Mouse (Mus musculus) forebrain, embryonic 13.5 days (tissue): ENCODE results near the gene Gm8765. TPM values are rescaled to one million over a fixed set of nuclear protein-coding genes. Genes with fewer than 3 reads are reported as not detected.
"Not testable (repeated sequence)": the region's sequence is repeated elsewhere in the genome, so short reads cannot be mapped to it uniquely, and the experiment has no call there.

Experiments
- ATAC-seq: fragments of 200-750 bp; cut with Nextera tagmentation; 2 replicates; pipeline ENCODE4 v1.8.0; 2017
- H3K27ac ChIP-seq: fragments of 300-500 bp; sonication (generic); 2 replicates; pipeline ENCODE4 v1.5.1; 2015; ENCODE audit warnings: inconsistent platforms, mild to moderate bottlenecking, moderate library complexity
- H3K27me3 ChIP-seq: fragments of 300-500 bp; sonication (generic); 2 replicates; pipeline ENCODE4 v1.6.1; 2015; ENCODE audit warnings: mild to moderate bottlenecking, inconsistent platforms
- H3K36me3 ChIP-seq: fragments of 300-500 bp; sonication (generic); 2 replicates; pipeline ENCODE4 v1.6.1; 2015; ENCODE audit warnings: mild to moderate bottlenecking, inconsistent platforms; ENCODE audit not compliant: poor library complexity, severe bottlenecking
- H3K4me1 ChIP-seq: fragments of 300-500 bp; sonication (generic); 2 replicates; pipeline ENCODE4 v1.6.1; 2015; ENCODE audit warnings: inconsistent platforms
- H3K4me2 ChIP-seq: fragments of 300-500 bp; sonication (generic); 2 replicates; pipeline ENCODE4 v1.6.1; 2015; ENCODE audit warnings: inconsistent platforms, mild to moderate bottlenecking, moderate library complexity
- H3K4me3 ChIP-seq: fragments of 300-500 bp; sonication (generic); 2 replicates; pipeline ENCODE4 v1.5.1; 2015; ENCODE audit warnings: mild to moderate bottlenecking, inconsistent platforms
- H3K9ac ChIP-seq: fragments of 300-500 bp; sonication (generic); 2 replicates; pipeline ENCODE4 v1.6.1; 2015; ENCODE audit warnings: mild to moderate bottlenecking, inconsistent platforms
- H3K9me3 ChIP-seq: fragments of 300-500 bp; sonication (generic); replicated peaks from 2 replicates; pipeline ENCODE4 v1.6.1; 2016; ENCODE audit warnings: inconsistent platforms
- WGBS: fragments of 180-500 bp; shearing (Covaris S2); methylation state at CpG from one replicate; pipeline ENCODE4 v1.1.7; 2015; 5-methylcytosine and 5-hydroxymethylcytosine counted together
- microRNA-seq: library from miRNA; unstranded; fragments of <30 nt; microRNA quantifications from one replicate; pipeline ENCODE4, GENCODE M21; 2016
- polyA plus RNA-seq: library from polyadenylated mRNA; unstranded; fragments of >200 nt; fragmentation: Nextera tagmentation; extraction: Ambion mirVana; gene quantifications from 2 replicates; pipeline ENCODE4 v1.2.1, GENCODE M21; 2015

The Gm8765 gene
- not detected in 2 replicates for polyA plus RNA-seq

DNA sequence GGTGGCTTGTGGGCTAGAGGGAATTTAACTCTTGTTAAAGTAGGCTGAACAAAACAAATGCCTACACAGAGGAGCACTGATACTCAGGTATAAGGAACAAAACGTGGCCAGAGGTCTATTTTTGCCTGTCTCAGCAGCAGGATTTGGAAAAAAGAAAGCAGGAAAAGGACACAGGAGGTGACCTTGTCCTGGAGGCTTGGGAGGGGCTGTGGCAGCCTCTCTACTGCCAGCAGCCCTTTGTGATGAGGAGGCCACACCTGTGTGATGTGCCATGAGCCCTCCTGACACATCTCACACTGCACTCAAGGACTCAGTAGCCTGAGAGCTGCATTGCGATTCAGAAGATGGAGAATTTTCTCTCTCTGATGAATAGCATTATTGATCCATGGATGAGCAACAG lies at the start of gene Gm8765:
Gm8765 (plus strand) TSS at position 301 of the 400 bp plus-strand sequence.
- not testable (repeated sequence) for H3K4me1 ChIP-seq, H3K4me3 ChIP-seq, H3K27me3 ChIP-seq, H3K27ac ChIP-seq, ATAC-seq, H3K4me2 ChIP-seq, H3K9me3 ChIP-seq, H3K36me3 ChIP-seq, H3K9ac ChIP-seq
- 43% methylated on average over 1 of the region's 2 CpGs for WGBS

DNA sequence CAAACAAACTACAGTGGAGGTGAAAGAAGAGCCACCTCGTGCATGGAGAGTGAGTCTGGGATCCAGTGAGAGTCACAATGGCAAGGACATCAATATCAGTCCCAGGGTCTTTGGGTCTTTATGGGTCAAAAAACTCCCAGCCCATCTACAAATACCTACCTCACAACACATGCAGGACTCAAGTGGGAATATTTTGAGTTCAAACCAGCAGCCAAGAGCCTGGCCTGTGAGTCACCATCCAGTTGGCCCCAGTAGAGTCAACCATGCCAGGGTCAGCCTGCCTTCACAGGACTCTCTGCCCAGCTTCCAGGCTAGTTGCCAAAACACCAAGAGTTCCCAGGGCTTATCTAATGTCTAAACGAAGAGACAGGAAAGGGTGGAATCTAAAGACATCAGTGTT lies 49.3 kb upstream of the Gm8765 start:
- not testable (repeated sequence) for H3K4me1 ChIP-seq, H3K4me2 ChIP-seq, ATAC-seq, H3K4me3 ChIP-seq, H3K27me3 ChIP-seq, H3K36me3 ChIP-seq, H3K27ac ChIP-seq, H3K9me3 ChIP-seq, H3K9ac ChIP-seq
- 83% methylated on average over 2 of the region's 2 CpGs for WGBS

DNA sequence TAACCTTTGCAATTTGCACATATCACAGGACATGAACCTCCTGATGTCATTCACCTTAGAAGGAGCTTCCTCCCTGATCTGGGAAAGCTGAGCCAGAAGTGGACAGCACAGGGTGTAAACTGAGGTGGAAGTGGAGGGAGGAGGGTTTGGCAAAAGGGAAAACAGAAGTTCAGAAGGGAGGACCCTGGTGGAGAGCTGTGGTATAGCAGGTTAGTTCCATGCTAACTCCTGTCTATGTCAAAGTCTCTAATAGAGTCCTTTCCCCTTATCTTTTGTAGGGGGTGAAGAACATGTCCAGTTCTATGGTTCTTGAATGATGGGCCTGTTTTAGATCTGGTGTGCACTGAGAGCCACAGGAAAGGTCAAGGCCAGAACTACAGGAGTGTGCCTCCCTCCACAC lies 52.2 kb downstream of the Gm8765 start:
- H3K27ac ChIP-seq, H3K4me2 ChIP-seq, H3K27me3 ChIP-seq, H3K4me1 ChIP-seq, H3K9ac ChIP-seq, H3K9me3 ChIP-seq, ATAC-seq, H3K4me3 ChIP-seq, H3K36me3 ChIP-seq: not testable (repeated sequence)

DNA sequence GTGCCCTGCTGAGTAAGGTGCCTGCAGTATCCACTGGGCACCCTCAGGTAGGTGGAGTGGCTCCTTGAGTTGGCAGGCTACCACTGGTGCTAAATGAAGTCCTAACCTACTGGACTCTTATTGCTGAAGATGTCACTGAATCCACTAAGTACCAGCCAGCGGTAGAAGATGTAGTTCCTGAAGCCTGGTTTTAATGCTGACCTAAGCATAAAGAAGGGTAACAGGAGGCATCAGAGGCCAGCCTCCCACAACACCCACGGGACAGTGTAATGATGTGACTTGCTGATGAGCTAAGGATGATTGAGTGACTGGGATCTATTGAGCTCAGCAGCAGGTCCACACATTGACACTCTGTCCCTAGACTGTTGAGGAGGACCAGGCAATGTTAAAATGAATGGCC lies 53.6 kb downstream of the Gm8765 start:
- WGBS: 92% methylated on average over 2 of the region's 2 CpGs
- Histone ChIP-seq H3K9me3 (no peaks in the 10 kb centered on the region), H3K4me3 (no peak overlapping the region), H3K36me3 (no peaks in the 10 kb centered on the region), H3K27me3 (no peaks in the 10 kb centered on the region), H3K4me1 (no peaks in the 10 kb centered on the region), H3K9ac (no peak overlapping the region), H3K4me2 (no peak overlapping the region), H3K27ac (no peak overlapping the region)
- no peak for ATAC-seq

DNA sequence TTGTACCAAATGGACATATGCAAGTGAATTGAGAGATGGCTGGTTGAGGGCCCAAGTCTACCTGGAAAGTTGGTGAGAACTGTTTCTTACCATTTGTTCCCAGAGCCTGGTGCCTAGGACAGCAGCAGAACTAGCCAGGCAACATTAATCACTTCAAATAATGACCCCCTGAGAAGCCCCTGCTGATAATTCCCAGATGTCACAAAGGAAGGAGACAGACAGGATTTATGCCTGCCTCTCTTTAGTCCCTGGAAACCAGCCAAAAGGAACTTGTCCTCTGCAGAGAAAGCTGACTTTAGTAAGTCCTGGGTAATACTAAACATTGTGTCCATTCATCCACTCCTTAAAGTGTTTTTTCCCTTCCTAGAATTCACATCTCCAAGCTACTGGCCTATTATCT lies 54.8 kb downstream of the Gm8765 start:
- H3K9ac ChIP-seq, H3K4me3 ChIP-seq, H3K4me1 ChIP-seq, H3K27ac ChIP-seq, H3K27me3 ChIP-seq, H3K4me2 ChIP-seq, ATAC-seq, H3K36me3 ChIP-seq, H3K9me3 ChIP-seq: not testable (repeated sequence)

Small RNAs within 50 kb of the gene (microRNA-seq; reads per million reads assigned to microRNA genes)
- gene Gm23952: not detected

Other genes with a start within 250 kb of the Gm8765 start
- gene Nutm2, start 231.0 kb upstream of the Gm8765 start, polyA plus RNA-seq: not detected in 2 replicates
- not detected in 2 replicates for gene Gm904, start 55.1 kb upstream of the Gm8765 start, polyA plus RNA-seq